Mouse (Mus musculus) stomach, embryonic 16.5 days (tissue): ENCODE results near the gene T. TPM values are rescaled to one million over a fixed set of nuclear protein-coding genes. Genes with fewer than 3 reads are reported as not detected.

Source experiments
- ATAC-seq: fragments of 200-750 bp; cut with Nextera tagmentation; 2 replicates; pipeline ENCODE4 v1.8.0; 2017; ENCODE audit warnings: moderate number of reproducible peaks, moderate TSS enrichment; ENCODE audit not compliant: insufficient read depth, low FRiP score
- H3K27ac ChIP-seq: fragments of 300-500 bp; sonication (generic); 2 replicates; pipeline ENCODE4 v1.5.1; 2014; ENCODE audit warnings: low read length
- H3K27me3 ChIP-seq: fragments of 300-500 bp; sonication (generic); 2 replicates; pipeline ENCODE4 v1.6.1; 2014; ENCODE audit warnings: low read length, control low read depth, mixed read lengths; ENCODE audit not compliant: control insufficient read depth, insufficient read depth
- H3K36me3 ChIP-seq: fragments of 300-500 bp; sonication (generic); 2 replicates; pipeline ENCODE4 v1.6.1; 2014; ENCODE audit warnings: low read length; ENCODE audit not compliant: control insufficient read depth, insufficient read depth
- H3K4me1 ChIP-seq: fragments of 300-500 bp; sonication (generic); 2 replicates; pipeline ENCODE4 v1.6.1; 2014; ENCODE audit warnings: low read length, control low read depth, mixed read lengths; ENCODE audit not compliant: control insufficient read depth, insufficient read depth
- H3K4me2 ChIP-seq: fragments of 300-500 bp; sonication (generic); 2 replicates; pipeline ENCODE4 v1.6.1; 2014; ENCODE audit warnings: low read depth, low read length, mixed read lengths
- H3K4me3 ChIP-seq: fragments of 300-500 bp; sonication (generic); replicated peaks from 2 replicates; pipeline ENCODE4 v1.5.1; 2014; ENCODE audit warnings: mild to moderate bottlenecking, low read length
- H3K9ac ChIP-seq: fragments of 300-500 bp; sonication (generic); 2 replicates; pipeline ENCODE4 v1.6.1; 2014; ENCODE audit warnings: low read length
- H3K9me3 ChIP-seq: fragments of 300-500 bp; sonication (generic); replicated peaks from 2 replicates; pipeline ENCODE4 v1.6.1; 2016; ENCODE audit warnings: low read length, control low read depth; ENCODE audit not compliant: control insufficient read depth
- WGBS: fragments of 180-500 bp; shearing (Covaris S2); extraction: QIAGEN DNeasy Blood & Tissue Kit; methylation state at CpG from one replicate; pipeline ENCODE4 v1.1.7; 2014; 5-methylcytosine and 5-hydroxymethylcytosine counted together
- polyA plus RNA-seq: library from polyadenylated mRNA; unstranded; fragments of >200 nt; fragmentation: Nextera tagmentation; extraction: Ambion mirVana; gene quantifications from 2 replicates; pipeline ENCODE4 v1.2.1, GENCODE M21; 2015

T gene
- polyA plus RNA-seq, 1 experiment from 2014 or later: 0.22 TPM

DNA sequence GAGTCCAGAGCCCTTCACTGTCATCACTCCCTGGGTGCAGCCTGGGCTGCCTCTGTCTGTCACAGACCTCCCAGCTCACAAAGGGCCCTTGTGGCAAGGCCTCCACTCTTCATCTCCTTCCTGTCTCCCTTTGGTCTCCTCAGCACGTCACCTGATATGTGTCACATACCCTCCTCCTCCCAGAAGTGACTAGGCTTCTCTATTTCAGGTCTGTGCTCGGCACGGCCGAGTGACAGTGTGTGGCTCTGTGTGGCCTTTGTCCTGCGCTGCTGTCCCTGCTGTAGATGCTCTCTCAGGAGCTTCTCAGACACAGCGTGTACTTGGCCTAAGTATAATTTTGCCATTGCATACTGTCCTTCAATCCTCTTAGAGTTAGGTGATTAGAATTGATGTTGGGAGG is 21.0 kb downstream of the T start:
- Histone ChIP-seq H3K9me3 (no peaks in the 10 kb centered on the region), H3K9ac (no peak overlapping the region), H3K4me3 (no peak overlapping the region), H3K4me2 (no peak overlapping the region), H3K4me1 (no peaks in the 10 kb centered on the region), H3K27ac (no peak overlapping the region), H3K27me3 (no peaks in the 10 kb centered on the region), H3K36me3 (no peaks in the 10 kb centered on the region)
- 52% methylated on average over 6 of the region's 6 CpGs for WGBS
- ATAC-seq: no peak

DNA sequence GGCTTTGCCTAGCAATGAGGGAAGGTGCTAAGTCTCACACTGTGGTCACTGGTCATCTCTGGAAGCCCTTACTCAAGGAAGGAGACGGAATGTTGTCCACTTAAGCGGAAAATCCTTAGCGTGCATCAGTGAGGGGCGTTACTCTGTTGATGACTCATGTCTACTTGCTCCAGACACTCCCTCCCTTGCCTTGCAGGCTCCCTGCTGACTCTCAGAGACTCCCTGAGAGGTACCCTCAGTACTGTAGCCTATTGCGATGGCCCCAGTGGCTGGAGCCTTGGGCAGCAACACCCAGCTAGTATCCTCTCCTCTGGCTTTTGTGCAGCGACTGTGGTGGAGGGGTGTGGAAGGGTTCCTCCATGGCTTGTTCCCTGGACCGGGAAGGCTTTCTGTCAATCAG is 21.4 kb downstream of the T start:
- 64% methylated on average over 7 of the region's 7 CpGs for WGBS
- no peaks in the 10 kb centered on the region for H3K4me1 ChIP-seq
- H3K9me3 ChIP-seq: no peaks in the 10 kb centered on the region
- ATAC-seq: no peak
- H3K27me3 ChIP-seq: no peaks in the 10 kb centered on the region
- no peak overlapping the region for H3K4me2 ChIP-seq
- no peak overlapping the region for H3K9ac ChIP-seq
- H3K27ac ChIP-seq: no peak overlapping the region
- no peak overlapping the region for H3K4me3 ChIP-seq
- H3K36me3 ChIP-seq: no peaks in the 10 kb centered on the region

DNA sequence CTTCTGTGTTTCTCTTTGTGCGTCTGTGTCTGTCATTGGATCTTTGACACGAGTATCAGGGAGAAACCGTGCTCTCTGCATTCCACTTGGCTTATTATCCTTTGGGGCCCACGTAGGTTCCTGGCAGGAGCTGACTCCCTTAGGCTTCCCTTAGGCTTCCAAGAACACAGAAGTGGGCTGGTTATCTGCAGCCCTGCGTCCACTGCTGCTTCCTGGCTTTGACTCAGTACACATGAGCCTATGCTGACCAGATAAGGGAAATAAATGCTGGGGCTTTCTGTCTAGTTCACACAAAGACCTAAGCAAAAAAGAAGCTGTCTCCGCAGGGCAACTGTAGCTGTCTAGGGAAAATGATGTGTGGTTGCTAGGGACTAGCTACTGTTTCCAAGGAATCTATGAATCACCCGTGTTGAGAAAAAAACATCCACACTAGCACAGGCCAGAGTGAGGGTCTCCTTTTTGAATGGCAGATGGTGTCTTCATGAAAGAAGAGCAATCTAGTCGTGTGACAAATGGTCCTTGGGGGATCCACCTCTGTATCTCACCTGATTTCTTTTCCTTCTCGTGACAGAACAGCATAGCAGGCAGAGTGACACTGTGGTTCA is 22.7 kb downstream of the T start:
- Histone ChIP-seq H3K27ac (no peak overlapping the region), H3K4me1 (no peaks in the 10 kb centered on the region), H3K9ac (no peak overlapping the region), H3K9me3 (no peaks in the 10 kb centered on the region), H3K4me2 (no peak overlapping the region), H3K36me3 (no peaks in the 10 kb centered on the region), H3K27me3 (no peaks in the 10 kb centered on the region), H3K4me3 (no peak overlapping the region)
- ATAC-seq: no peak
- WGBS: 44% methylated on average over 9 of the region's 9 CpGs

DNA sequence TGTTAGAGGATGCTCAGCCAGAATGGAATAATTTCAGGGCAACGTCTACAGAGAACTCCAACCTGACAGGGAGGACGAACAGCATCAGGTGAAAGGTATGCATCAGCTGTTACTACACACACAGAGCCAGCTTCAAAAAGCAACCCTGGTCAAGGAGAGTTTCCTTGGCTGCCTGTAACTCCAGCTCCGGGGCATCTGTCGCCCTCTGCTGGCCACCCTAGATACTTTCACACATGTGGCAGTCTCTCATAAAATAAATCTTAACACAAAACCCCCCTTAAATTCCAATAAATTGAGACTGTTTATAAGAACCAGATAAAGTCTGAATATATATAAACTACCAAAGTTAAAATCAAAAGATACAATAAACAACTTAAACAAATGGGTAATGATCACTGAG is 27.3 kb downstream of the T start:
- Histone ChIP-seq H3K36me3 (no peaks in the 10 kb centered on the region), H3K9me3 (no peaks in the 10 kb centered on the region), H3K4me1 (no peaks in the 10 kb centered on the region), H3K9ac (no peak overlapping the region), H3K4me2 (no peak overlapping the region), H3K27me3 (no peaks in the 10 kb centered on the region), H3K4me3 (no peak overlapping the region), H3K27ac (no peak overlapping the region)
- 4% methylated on average over 4 of the region's 4 CpGs for WGBS
- ATAC-seq: no peak

DNA sequence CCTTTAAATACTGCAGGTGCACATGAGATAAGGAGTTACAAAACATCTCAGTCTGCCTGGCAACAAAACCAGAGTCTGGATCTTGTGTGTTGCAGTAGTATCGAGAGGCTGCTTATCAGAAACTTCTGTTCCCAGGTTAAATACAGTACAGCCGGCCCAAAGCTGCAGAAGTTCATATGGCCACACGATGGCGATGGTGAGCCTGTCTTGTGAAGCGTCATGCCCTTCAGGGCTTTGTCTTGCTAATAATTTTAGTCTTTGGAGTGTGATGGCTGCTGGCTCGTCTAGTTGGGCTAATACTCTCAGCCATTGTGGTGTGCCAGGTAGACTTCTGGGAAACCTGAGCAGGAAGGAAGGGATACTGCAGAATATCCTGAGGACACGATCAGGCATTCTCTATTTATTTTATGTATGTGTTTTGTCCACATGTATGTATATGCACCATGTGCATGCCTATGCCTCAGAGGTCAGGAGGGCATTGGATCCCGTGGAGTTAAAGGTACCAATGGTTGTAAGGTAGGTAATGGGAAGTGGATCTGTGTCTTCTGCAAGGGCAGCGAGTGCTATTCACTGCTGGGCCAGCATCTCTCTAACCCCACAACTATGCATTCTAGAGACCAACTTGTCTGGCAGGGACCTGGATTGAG is 29.4 kb downstream of the T start:
- no peak; the same call in 1 of the 2 replicates for ATAC-seq
- no peak overlapping the region for H3K9ac ChIP-seq
- H3K4me2 ChIP-seq: no peak overlapping the region
- no peaks in the 10 kb centered on the region for H3K4me1 ChIP-seq
- no peak overlapping the region for H3K27ac ChIP-seq
- no peak overlapping the region for H3K4me3 ChIP-seq
- no peaks in the 10 kb centered on the region for H3K36me3 ChIP-seq
- H3K27me3 ChIP-seq: no peaks in the 10 kb centered on the region
- no peaks in the 10 kb centered on the region for H3K9me3 ChIP-seq
- 22% methylated on average over 9 of the region's 9 CpGs for WGBS

DNA sequence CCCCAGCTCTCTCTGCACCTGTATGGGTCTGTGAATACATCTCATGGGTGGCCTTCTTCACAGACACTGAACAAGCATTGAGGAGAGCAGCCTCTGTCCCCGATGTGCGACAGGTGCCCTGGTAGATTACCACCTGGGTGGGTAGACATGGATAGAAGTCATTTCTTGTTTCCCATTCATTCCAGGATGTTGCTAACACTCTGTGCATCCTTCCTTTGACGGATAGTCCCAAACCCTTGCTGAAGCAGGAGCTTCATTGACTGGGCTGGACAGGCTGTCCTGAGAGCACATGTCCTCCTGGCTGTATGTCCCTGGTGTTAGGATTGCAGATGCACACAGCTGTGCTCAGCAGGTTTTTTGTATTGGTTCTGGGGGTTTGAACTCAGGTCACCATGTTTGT is 33.5 kb downstream of the T start:
- ATAC-seq: no peak
- Histone ChIP-seq H3K27me3 (0 out of 2 replicates have a peak, but pooled peaks cover 5% of the 10 kb centered on the region), H3K27ac (no peak overlapping the region), H3K9me3 (no peaks in the 10 kb centered on the region), H3K36me3 (no peaks in the 10 kb centered on the region), H3K9ac (no peak overlapping the region), H3K4me3 (no peak overlapping the region), H3K4me2 (no peak overlapping the region), H3K4me1 (no peaks in the 10 kb centered on the region)
- WGBS: 81% methylated on average over 3 of the region's 3 CpGs

DNA sequence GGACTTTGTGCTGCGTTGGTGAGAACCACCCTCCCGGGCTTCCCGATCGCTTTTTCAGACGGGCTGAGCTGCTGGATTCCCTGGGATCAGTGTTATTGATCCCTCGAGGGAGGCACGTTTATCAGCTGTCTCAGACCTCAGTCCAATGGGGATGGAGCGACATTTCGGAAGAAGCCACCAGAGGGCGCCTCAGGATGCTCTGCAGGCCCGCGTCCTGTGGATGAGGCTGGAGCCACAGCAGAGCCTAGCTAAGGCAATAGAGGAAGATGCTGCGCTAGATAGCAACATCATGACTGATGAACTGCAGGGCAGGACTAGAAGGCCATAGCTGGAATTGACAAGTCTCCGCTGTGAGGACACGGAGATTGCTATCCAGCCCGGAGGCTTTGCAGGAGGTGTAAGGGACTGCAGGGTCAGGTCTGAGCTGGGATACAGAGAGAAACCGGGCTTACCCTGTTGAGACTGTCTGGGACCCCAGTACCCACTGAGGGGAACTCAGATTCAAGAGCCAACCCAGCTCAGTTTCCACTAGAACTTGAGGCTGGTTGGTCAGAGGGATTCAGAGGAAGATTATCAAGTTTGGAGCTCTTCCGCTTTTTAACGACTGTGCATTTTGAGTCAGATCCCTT is 34.6 kb downstream of the T start:
- Histone ChIP-seq H3K9me3 (no peaks in the 10 kb centered on the region), H3K9ac (no peak overlapping the region), H3K4me1 (no peaks in the 10 kb centered on the region), H3K4me3 (no peak overlapping the region), H3K27ac (no peak overlapping the region), H3K4me2 (no peak overlapping the region), H3K36me3 (no peaks in the 10 kb centered on the region), H3K27me3 (0 out of 2 replicates have a peak, but pooled peaks cover 5% of the 10 kb centered on the region)
- 16% methylated on average over 19 of the region's 19 CpGs for WGBS
- ATAC-seq: peak; percentile 66; the same call in 1 of the 2 replicates

DNA sequence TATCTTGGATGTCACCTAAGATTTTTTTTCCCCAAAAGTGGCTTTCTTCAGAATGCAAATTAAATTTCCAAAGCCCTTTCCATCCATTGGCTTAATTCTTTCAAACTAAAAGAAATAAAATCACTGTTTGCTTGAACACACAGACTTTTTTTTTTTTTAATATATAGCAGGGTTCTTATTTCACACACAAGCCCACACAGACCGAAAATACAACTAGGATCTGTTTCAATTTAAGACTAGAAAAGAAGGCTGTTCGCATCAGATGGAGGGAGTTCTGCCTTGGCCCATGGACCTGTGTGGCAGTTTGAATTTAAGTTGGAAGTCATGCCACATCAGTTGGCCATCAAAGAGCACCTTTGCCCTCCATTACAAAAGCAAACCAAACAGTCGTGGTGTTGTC is 44.3 kb downstream of the T start:
- no peak overlapping the region for H3K27ac ChIP-seq
- no peaks in the 10 kb centered on the region for H3K4me1 ChIP-seq
- H3K9me3 ChIP-seq: no peaks in the 10 kb centered on the region
- H3K36me3 ChIP-seq: no peaks in the 10 kb centered on the region
- no peak overlapping the region for H3K4me2 ChIP-seq
- no peak overlapping the region for H3K4me3 ChIP-seq
- no peak overlapping the region for H3K9ac ChIP-seq
- 66% methylated on average over 3 of the region's 3 CpGs for WGBS
- ATAC-seq: no peak
- H3K27me3 ChIP-seq: no peaks in the 10 kb centered on the region; the same call in 1 of the 2 replicates

DNA sequence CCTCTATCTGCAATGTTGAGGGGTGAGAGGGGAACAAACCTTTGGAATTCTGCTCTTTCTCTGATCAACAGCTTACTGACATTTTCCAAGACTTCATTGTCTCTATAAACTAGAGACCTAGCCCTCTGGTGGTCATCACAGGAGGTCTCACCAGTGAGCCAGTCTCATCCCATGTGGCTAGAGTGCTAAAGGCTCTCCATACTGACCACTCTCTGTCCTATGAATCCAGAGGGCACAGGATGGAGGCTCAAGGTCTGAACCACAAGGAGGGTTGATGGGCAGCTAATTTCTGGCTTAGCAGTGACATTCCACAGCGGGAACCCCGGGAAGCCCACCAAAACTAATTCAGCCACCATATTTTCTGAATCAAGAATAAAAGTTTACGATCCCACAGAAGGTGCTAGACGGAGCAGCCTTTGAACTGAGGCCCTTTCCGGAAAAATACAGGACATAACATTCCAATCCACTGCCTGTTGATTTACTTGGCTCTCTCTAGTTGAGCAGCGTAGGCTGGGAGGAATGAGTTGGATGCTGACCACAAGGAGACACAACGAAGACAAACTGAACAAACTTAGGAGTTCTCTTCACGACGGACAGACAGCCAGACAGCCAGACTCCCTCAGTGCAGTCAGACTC is 45.4 kb downstream of the T start:
- H3K4me3 ChIP-seq: no peak overlapping the region
- WGBS: 80% methylated on average over 9 of the region's 9 CpGs
- H3K36me3 ChIP-seq: no peaks in the 10 kb centered on the region
- H3K27ac ChIP-seq: no peak overlapping the region
- ATAC-seq: no peak
- H3K27me3 ChIP-seq: no peaks in the 10 kb centered on the region; the same call in 1 of the 2 replicates
- no peak overlapping the region for H3K9ac ChIP-seq
- H3K4me2 ChIP-seq: no peak overlapping the region
- H3K4me1 ChIP-seq: no peaks in the 10 kb centered on the region
- no peaks in the 10 kb centered on the region for H3K9me3 ChIP-seq
